Mouse (Mus musculus): ENCODE results near the gene Pkp2. TPM values are rescaled to one million over a fixed set of nuclear protein-coding genes. Genes with fewer than 3 reads are reported as not detected.

Gene Pkp2
- polyA plus RNA-seq, 1 experiment, result 10.9 TPM

GRCm38 (mm10) chr16:16238356-16238755 is 25.2 kb downstream of the Pkp2 start:
- H3K4me3 ChIP-seq (ENCODE audit: insufficient read depth, low read depth, low read length), result no peak overlapping the region
- WGBS, result 79% methylated on average over 2 of the region's 2 CpGs
- TF ChIP-seq CTCF (conservative IDR thresholded peaks at IDR 0.05; ENCODE audit: insufficient read depth, insufficient read length, low read depth, low read length) (no peak), POLR2A (IDR thresholded peaks at IDR 0.05; ENCODE audit: low read depth, low read length) (no peak)
- peaks cover 3% of the 10 kb centered on the region; the same call in 1 of the 2 replicates for H3K36me3 ChIP-seq (ENCODE audit: control insufficient read depth, insufficient read depth, low read length)
- H3K4me1 ChIP-seq (ENCODE audit: control insufficient read depth, insufficient read depth, low read length), result no peaks in the 10 kb centered on the region
- DNase-seq, result no peak
- H3K27me3 ChIP-seq (replicated peaks; ENCODE audit: control insufficient read depth, insufficient read depth, low read length), result no peaks in the 10 kb centered on the region
- H3K27ac ChIP-seq (ENCODE audit: insufficient read depth, low read depth, low read length), result no peak overlapping the region

GRCm38 (mm10) chr16:16244711-16245110 is 31.6 kb downstream of the Pkp2 start:
- 41% methylated on average over 2 of the region's 2 CpGs for WGBS
- no peak overlapping the region for H3K27ac ChIP-seq (ENCODE audit: insufficient read depth, low read depth, low read length)

GRCm38 (mm10) chr16:16250470-16250869 is 37.4 kb downstream of the Pkp2 start:
- Histone ChIP-seq H3K27ac (ENCODE audit: insufficient read depth, low read depth, low read length) (no peak overlapping the region), H3K4me3 (ENCODE audit: insufficient read depth, low read depth, low read length) (no peak overlapping the region), H3K27me3 (replicated peaks; ENCODE audit: control insufficient read depth, insufficient read depth, low read length) (no peaks in the 10 kb centered on the region), H3K4me1 (ENCODE audit: control insufficient read depth, insufficient read depth, low read length) (no peaks in the 10 kb centered on the region; the same call in 1 of the 2 replicates), H3K36me3 (ENCODE audit: control insufficient read depth, insufficient read depth, low read length) (peaks cover 2% of the 10 kb centered on the region)
- TF ChIP-seq POLR2A (IDR thresholded peaks at IDR 0.05; ENCODE audit: low read depth, low read length), result no peak
- no peak for TF ChIP-seq CTCF (conservative IDR thresholded peaks at IDR 0.05; ENCODE audit: insufficient read depth, insufficient read length, low read depth, low read length)
- DNase-seq, result no peak
- 74% methylated on average over 2 of the region's 2 CpGs for WGBS

More at GRCm38 (mm10) chr16:16244711-16245110, 31.6 kb downstream of the Pkp2 start:
- Histone ChIP-seq H3K36me3 (ENCODE audit: control insufficient read depth, insufficient read depth, low read length) (peaks cover 1% of the 10 kb centered on the region; the same call in 1 of the 2 replicates), H3K4me1 (ENCODE audit: control insufficient read depth, insufficient read depth, low read length) (peaks cover 4% of the 10 kb centered on the region; the same call in 1 of the 2 replicates), H3K4me3 (ENCODE audit: insufficient read depth, low read depth, low read length) (no peak overlapping the region), H3K27me3 (replicated peaks; ENCODE audit: control insufficient read depth, insufficient read depth, low read length) (no peaks in the 10 kb centered on the region)
- no peak for DNase-seq
- TF ChIP-seq POLR2A (IDR thresholded peaks at IDR 0.05; ENCODE audit: low read depth, low read length), result no peak
- TF ChIP-seq CTCF (conservative IDR thresholded peaks at IDR 0.05; ENCODE audit: insufficient read depth, insufficient read length, low read depth, low read length), result no peak

- no peak for DNase-seq
- Histone ChIP-seq H3K4me3 (ENCODE audit: insufficient read depth, low read depth, low read length) (no peak overlapping the region), H3K27me3 (replicated peaks; ENCODE audit: control insufficient read depth, insufficient read depth, low read length) (no peaks in the 10 kb centered on the region), H3K36me3 (ENCODE audit: control insufficient read depth, insufficient read depth, low read length) (peaks cover 2% of the 10 kb centered on the region), H3K27ac (ENCODE audit: insufficient read depth, low read depth, low read length) (no peak overlapping the region), H3K4me1 (ENCODE audit: control insufficient read depth, insufficient read depth, low read length) (no peaks in the 10 kb centered on the region)
- 55% methylated on average over 4 of the region's 4 CpGs for WGBS
- TF ChIP-seq CTCF (conservative IDR thresholded peaks at IDR 0.05; ENCODE audit: insufficient read depth, insufficient read length, low read depth, low read length), result no peak
- TF ChIP-seq POLR2A (IDR thresholded peaks at IDR 0.05; ENCODE audit: low read depth, low read length), result no peak
Observed at GRCm38 (mm10) chr16:16253326-16254074, 40.4 kb downstream of the Pkp2 start.

GRCm38 (mm10) chr16:16255217-16255616 is 42.1 kb downstream of the Pkp2 start:
- DNase-seq, result no peak
- no peak overlapping the region for H3K4me3 ChIP-seq (ENCODE audit: insufficient read depth, low read depth, low read length)
- no peaks in the 10 kb centered on the region for H3K4me1 ChIP-seq (ENCODE audit: control insufficient read depth, insufficient read depth, low read length)
- no peaks in the 10 kb centered on the region for H3K27me3 ChIP-seq (replicated peaks; ENCODE audit: control insufficient read depth, insufficient read depth, low read length)
- WGBS, result 57% methylated on average over 1 of the region's 1 CpGs
- TF ChIP-seq CTCF (conservative IDR thresholded peaks at IDR 0.05; ENCODE audit: insufficient read depth, insufficient read length, low read depth, low read length) (no peak), POLR2A (IDR thresholded peaks at IDR 0.05; ENCODE audit: low read depth, low read length) (no peak)
- no peak overlapping the region for H3K27ac ChIP-seq (ENCODE audit: insufficient read depth, low read depth, low read length)
- peaks cover 2% of the 10 kb centered on the region for H3K36me3 ChIP-seq (ENCODE audit: control insufficient read depth, insufficient read depth, low read length)

GRCm38 (mm10) chr16:16255874-16256273 is 42.8 kb downstream of the Pkp2 start:
- Histone ChIP-seq H3K4me3 (ENCODE audit: insufficient read depth, low read depth, low read length) (no peak overlapping the region), H3K36me3 (ENCODE audit: control insufficient read depth, insufficient read depth, low read length) (no peaks in the 10 kb centered on the region; the same call in none of the 2 replicates), H3K27me3 (replicated peaks; ENCODE audit: control insufficient read depth, insufficient read depth, low read length) (no peaks in the 10 kb centered on the region), H3K4me1 (ENCODE audit: control insufficient read depth, insufficient read depth, low read length) (no peaks in the 10 kb centered on the region), H3K27ac (ENCODE audit: insufficient read depth, low read depth, low read length) (no peak overlapping the region)
- 55% methylated on average over 7 of the region's 7 CpGs for WGBS
- no peak for DNase-seq
- no peak for TF ChIP-seq POLR2A (IDR thresholded peaks at IDR 0.05; ENCODE audit: low read depth, low read length)
- no peak for TF ChIP-seq CTCF (conservative IDR thresholded peaks at IDR 0.05; ENCODE audit: insufficient read depth, insufficient read length, low read depth, low read length)

GRCm38 (mm10) chr16:16256672-16257071 is 43.6 kb downstream of the Pkp2 start:
- TF ChIP-seq CTCF (conservative IDR thresholded peaks at IDR 0.05; ENCODE audit: insufficient read depth, insufficient read length, low read depth, low read length) (no peak), POLR2A (IDR thresholded peaks at IDR 0.05; ENCODE audit: low read depth, low read length) (no peak)
- H3K36me3 ChIP-seq (ENCODE audit: control insufficient read depth, insufficient read depth, low read length), result no peaks in the 10 kb centered on the region; the same call in none of the 2 replicates
- H3K4me1 ChIP-seq (ENCODE audit: control insufficient read depth, insufficient read depth, low read length), result no peaks in the 10 kb centered on the region
- DNase-seq, result no peak
- WGBS, result 76% methylated on average over 1 of the region's 1 CpGs
- H3K27me3 ChIP-seq (replicated peaks; ENCODE audit: control insufficient read depth, insufficient read depth, low read length), result no peaks in the 10 kb centered on the region
- H3K4me3 ChIP-seq (ENCODE audit: insufficient read depth, low read depth, low read length), result no peak overlapping the region
- H3K27ac ChIP-seq (ENCODE audit: insufficient read depth, low read depth, low read length), result no peak overlapping the region

All from kidney, adult 2 months (tissue).